Mouse (Mus musculus) brain, embryonic 18.5 days (tissue): ENCODE data around the gene Fam172a.
A peak's percentile ranks its signal among the peaks of the same experiment; 100 is the strongest.

ENCODE experiments used
- DNase-seq: peaks from one replicate; pipeline ENCODE4 v3.0.0-alpha.2; 2012; ENCODE audit warnings: low read depth, low spot score

Gene Fam172a

DNA sequence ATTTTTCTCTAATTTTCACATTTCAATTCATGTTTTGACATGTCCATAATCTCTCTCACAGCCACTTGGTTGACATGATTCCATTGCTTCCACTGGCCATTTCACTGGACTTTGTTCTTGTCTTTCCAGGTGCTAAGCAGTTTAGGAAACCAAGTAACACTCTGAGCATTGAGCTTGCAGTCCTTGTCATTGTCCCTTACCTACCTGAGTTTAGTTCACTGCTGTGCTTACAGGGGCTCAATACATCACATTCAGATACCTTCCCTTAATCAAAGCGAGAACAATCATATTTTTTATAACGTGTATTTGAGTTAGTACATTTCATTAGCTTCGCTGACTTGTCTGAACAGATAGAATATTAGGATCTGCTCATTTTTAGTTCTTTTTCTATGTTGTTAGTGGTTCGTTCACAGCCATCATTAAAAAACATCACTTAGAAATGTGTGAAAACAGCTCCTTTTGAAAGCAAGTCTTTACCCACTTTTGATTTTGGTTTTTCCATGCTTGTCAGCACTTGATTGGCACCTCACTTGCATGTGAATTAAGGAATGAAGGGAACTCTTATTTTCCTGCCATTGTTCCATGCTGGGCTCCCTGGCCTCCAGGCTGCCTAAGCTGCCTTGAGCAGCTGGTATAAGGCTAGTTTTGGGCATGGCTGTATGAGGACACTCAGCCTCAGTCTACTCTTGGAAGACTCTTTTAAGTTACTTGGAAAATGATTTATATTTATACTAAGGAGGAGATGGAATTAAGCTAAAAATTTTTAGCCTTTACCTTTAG, 257.9 kb downstream of the Fam172a start:
- DNase-seq, result peak; percentile 32

GRCm38 (mm10) chr13:77976248-77976647, 274.4 kb downstream of the Fam172a start:
- DNase-seq, result no peak

DNA sequence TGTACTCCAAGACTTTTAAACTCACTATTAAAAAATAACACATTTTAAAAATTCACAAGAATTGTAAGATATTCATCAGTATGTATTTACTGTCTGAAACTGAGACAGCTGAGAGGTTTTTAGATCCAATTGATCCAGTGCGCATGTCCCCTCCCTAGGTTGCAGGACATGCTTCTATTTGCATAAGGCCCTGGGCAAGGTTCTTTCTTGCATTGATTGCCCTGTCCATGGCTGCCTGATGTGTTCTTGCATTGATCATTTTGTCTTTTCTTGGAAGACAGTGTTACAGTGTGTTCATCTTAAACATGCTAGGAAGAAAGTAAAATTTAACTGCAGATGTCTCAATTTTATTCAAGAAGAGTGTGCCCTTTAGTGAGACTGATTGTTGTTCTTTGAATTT, 275.3 kb downstream of the Fam172a start:
- no peak for DNase-seq

DNA sequence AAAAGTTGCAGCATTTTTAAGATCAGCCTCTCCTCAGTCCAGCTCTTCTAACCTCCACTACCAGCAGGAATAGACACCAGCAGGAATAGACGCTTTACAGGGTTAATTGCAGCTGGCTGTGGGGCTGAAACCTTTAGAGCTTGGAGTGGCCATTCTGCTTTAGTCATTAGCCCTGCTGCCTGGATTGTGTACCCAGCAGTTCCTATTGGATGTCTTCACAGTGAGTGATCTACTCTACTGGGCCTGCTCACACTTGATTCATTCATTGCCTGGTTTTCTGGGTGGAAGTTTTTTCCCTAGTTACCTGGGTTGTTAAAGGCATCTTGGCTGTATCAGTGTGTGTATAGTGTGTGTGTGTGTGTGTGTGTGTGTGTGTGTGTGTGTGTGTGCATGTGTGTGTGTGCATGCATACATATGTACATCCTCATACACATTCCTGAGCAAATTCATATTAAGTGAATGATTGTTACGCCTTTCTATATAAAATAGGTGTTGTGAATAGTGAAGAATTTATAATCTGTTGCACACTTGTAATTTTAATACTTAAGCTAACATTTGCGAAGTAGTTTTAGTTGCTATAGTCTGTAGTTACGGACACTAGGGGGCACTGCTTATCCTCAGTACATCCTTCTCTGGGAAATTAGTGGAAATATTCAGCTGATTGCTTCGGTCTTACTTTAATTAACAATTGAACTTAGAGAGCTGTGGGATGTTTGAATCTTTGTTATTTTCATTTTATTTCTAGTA, 280.4 kb downstream of the Fam172a start:
- DNase-seq, result peak; percentile 46

GRCm38 (mm10) chr13:77982852-77983202, 281.0 kb downstream of the Fam172a start:
- no peak for DNase-seq

DNA sequence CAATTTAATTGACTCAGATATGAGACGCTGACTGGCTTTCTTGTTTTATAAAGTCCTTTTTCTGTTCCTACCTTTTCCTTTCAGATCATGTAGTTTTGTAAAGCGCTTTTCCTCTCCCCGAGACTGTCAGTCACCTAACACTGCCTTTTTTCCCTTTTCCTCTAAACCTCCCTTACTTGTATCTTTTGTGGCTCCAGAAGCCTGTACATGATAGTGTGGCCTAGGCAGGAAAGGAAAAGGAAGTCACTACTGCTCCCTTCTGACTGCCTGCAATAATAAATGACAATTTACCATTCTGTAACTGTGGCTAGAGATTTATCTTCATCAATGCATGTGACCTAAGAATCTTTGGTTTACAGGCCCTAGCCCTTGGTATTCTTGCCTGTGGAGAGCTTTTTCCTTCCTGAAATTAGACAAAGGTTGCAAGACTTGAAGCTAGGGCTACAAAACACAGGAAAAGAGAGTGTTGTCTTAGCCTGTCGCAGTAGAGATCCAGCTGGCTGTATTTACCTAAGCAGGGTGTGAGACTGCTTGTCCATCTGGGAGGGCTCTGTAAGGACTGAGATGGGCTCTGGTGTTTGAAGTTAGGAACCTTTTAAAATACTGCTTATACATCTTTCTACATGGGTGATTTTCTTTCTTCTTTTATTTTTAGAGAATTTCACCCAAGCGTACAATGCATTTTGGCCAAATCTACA, 289.5 kb downstream of the Fam172a start:
- no peak for DNase-seq

GRCm38 (mm10) chr13:78004649-78005048, 302.8 kb downstream of the Fam172a start:
- no peak for DNase-seq

GRCm38 (mm10) chr13:78005344-78005743, 303.5 kb downstream of the Fam172a start:
- DNase-seq, result no peak

GRCm38 (mm10) chr13:78010176-78010575, 308.3 kb downstream of the Fam172a start:
- no peak for DNase-seq

- DNase-seq, result no peak
These were observed 323.0 kb downstream of the Fam172a start, which contains the start of gene Pou5f2 for GRCm38 (mm10) chr13:78024683-78025294. Gene Pou5f2, plus strand, starts transcription at chr13:78024902.

- DNase-seq, result no peak
These were observed 331.0 kb downstream of the Fam172a start for GRCm38 (mm10) chr13:78032821-78033220.

DNA sequence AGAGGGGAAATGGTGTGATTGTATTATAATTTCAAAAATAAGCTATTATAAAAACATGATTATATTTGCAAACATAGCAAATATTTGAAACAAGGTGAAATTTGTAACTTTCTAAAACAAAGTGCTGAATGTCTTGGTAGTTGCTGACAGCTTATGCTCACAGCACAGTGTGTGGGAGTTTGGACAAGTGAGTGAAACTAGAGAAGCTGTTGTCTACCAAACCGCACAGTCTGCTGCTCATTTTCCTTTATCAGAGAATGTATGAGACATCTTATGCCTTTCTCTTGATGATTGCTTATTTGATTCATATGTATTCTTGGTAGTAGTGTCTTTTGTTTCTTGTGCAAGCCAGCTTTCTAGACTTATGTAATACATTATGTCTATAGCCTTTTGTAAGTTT, 335.4 kb downstream of the Fam172a start:
- no peak for DNase-seq

DNA sequence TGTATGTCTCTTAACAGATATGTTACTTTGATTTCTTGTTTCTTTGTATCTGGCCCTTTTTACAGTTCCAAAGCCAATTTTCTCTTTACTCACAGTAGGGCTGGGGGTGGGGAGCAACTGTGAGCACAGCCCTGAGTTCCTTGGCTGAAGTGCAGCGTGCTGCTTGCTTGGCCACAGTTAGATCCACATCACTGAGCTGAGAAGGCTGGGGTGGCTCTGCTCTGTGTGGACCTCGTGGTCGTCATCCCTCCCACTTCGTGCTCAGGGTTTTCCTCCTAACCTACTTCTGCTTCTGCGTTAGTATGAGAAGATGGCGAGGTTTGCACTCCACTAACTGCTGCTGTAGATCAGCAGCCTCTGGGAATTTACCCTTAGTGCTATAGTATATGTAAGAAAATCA, 341.4 kb downstream of the Fam172a start:
- no peak for DNase-seq

DNA sequence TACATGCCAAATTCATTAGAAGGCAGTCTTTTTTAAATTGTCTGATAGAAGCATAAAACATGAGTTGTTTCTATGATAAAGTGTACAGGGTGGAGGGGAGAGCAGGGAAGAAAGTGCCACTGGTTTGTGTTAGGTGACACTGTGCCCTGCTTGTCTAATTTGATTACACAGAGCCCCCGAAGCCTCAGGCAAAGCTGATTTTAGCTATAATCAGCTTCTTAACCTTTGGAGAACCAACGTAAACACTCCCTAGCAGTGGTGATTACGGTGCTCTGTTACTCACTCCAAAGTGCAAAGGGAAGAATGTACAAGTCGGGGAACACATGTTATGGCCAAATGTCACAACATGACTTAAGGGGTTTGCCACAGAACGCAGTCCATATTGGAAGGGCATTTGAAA, 343.3 kb downstream of the Fam172a start:
- DNase-seq, result no peak

DNA sequence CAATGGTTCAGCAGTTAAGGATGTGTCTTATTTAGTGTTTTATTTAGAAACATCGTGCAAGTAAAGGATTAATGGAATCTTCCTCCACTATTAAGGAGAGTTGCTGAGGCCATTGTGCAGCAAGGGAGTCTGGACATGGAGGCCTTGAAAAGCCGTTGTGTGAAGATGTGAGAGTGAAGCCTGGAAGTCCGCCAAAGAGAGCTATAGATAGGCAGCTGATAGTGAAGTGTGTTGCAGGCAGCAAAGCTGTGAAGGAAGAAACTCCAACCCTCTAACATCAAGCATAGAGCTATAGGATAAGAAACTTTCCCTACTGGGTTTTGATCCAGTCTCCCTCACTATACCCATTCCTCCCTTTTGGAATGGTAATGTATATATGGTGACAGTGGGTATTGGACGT, 385.9 kb downstream of the Fam172a start:
- no peak for DNase-seq

GRCm38 (mm10) chr13:78090701-78091100, 388.9 kb downstream of the Fam172a start:
- no peak for DNase-seq

- DNase-seq, result no peak
These were observed 390.1 kb downstream of the Fam172a start for GRCm38 (mm10) chr13:78091949-78092348.

DNA sequence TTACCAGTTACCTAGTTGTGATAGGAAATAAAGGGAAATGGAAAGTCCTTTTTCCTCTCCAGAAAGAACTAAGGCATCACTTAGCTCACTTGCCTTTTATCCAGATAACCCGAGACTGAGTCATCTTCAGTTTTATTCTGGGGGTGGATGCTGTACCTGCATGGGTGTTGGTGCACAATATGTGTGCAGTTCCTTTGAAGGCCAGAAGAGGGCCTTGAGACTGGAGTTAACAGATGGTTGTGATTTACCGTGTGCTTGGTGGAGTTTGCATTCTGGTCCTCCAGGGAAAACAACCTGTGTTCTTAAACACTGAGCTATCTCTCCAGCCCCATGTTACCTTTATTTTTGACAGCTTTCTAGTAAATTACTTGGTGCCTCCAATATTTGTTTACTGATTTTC, 392.5 kb downstream of the Fam172a start:
- DNase-seq, result no peak

- DNase-seq, result no peak
These were observed 393.5 kb downstream of the Fam172a start for GRCm38 (mm10) chr13:78095071-78095973.

DNA sequence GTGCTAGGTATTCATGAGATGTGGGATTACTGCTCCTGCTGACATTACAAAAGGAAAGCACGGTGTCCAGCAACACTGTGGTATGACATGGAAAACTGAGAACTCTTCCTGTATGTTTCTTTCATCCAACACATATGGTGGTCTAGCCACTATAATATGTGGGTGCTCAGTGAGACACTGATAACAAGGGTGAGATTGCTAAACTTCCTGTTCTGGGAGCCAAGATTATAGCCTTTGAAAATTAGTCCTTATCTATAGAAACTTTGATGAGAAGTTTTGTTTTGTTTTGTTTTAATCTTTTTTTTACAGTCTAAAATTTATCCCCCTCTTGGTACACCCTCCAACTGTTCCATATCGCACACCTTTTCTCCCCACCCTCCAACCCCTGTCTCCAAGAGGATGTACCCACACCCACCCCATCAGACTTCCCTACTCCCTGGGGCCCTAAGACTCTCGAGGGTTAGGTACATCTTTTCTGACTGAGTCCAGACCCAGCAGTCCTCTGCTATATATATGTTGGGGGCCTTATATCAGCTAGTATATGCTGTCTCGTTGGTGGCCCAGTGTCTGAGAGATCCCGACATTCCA, 397.1 kb downstream of the Fam172a start:
- DNase-seq, result no peak
